Mouse (Mus musculus): ENCODE data around the gene Mrpl58. TPM values are rescaled to one million over a fixed set of nuclear protein-coding genes. Genes with fewer than 3 reads are reported as not detected.
A peak's percentile ranks its signal among the peaks of the same experiment; 100 is the strongest.
"Not testable (repeated sequence)": the region's sequence is repeated elsewhere in the genome, so short reads cannot be mapped to it uniquely, and the experiment has no call there.

Mrpl58 gene
- total RNA-seq, 2 experiments from 2014 or later = 79.2 to 99.2 TPM

- Histone ChIP-seq H3K4me3 (no peak overlapping the region), H3K27ac (no peak overlapping the region)
- TF ChIP-seq CTCF (IDR thresholded peaks at IDR 0.05) = no peak
- DNase-seq = peak; percentile 6
- intact Hi-C loops (cut with DNase I) = no loop called here
Observed at GRCm38 (mm10) chr11:115437571-115438122, 34.1 kb downstream of the Mrpl58 start.

GRCm38 (mm10) chr11:115439326-115439725, 35.8 kb downstream of the Mrpl58 start:
- DNase-seq = no peak
- no peak overlapping the region for H3K27ac ChIP-seq
- TF ChIP-seq CTCF (IDR thresholded peaks at IDR 0.05) = no peak
- intact Hi-C loops (cut with DNase I) = no loop called here
- no peak overlapping the region for H3K4me3 ChIP-seq

GRCm38 (mm10) chr11:115439906-115440595, 36.5 kb downstream of the Mrpl58 start, which contains the start of gene Trim80:
Gene Trim80, plus strand, starts transcription at chr11:115440545.
- Histone ChIP-seq H3K27ac (no peak within 1 kb of the TSS), H3K4me3 (no peak within 1 kb of the TSS)
- intact Hi-C loops (cut with DNase I) = no loop called here
- DNase-seq = peak; percentile 11
- TF ChIP-seq CTCF (IDR thresholded peaks at IDR 0.05) = 0 out of 2 replicates have a peak, but pooled peaks have one; percentile 5

- intact Hi-C loops (cut with DNase I) = no loop called here
- peak; percentile 15 for DNase-seq
- no peak overlapping the region for H3K4me3 ChIP-seq
- TF ChIP-seq CTCF (IDR thresholded peaks at IDR 0.05) = no peak
- no peak overlapping the region for H3K27ac ChIP-seq
Observed at GRCm38 (mm10) chr11:115441417-115441816, 37.9 kb downstream of the Mrpl58 start.

- intact Hi-C loops (cut with DNase I) = no loop called here
- no peak overlapping the region for H3K27ac ChIP-seq
- DNase-seq = no peak
Observed at GRCm38 (mm10) chr11:115446906-115447305, 43.4 kb downstream of the Mrpl58 start.

GRCm38 (mm10) chr11:115447321-115447885, 43.9 kb downstream of the Mrpl58 start:
- intact Hi-C loops (cut with DNase I) = no loop called here

More at GRCm38 (mm10) chr11:115446906-115447305, 43.4 kb downstream of the Mrpl58 start:
- H3K4me3 ChIP-seq = no peak overlapping the region
- no peak for TF ChIP-seq CTCF (IDR thresholded peaks at IDR 0.05)

GRCm38 (mm10) chr11:115448075-115448474, 44.5 kb downstream of the Mrpl58 start:
- H3K27ac ChIP-seq = no peak overlapping the region
- no peak overlapping the region for H3K4me3 ChIP-seq
- no peak for TF ChIP-seq CTCF (IDR thresholded peaks at IDR 0.05)
- intact Hi-C loops (cut with DNase I) = no loop called here
- DNase-seq = no peak

More at GRCm38 (mm10) chr11:115447321-115447885, 43.9 kb downstream of the Mrpl58 start:
- no peak for DNase-seq
- Histone ChIP-seq H3K27ac (no peak overlapping the region), H3K4me3 (no peak overlapping the region)
- TF ChIP-seq CTCF (IDR thresholded peaks at IDR 0.05) = no peak

- no peak for TF ChIP-seq CTCF (IDR thresholded peaks at IDR 0.05)
- H3K4me3 ChIP-seq = no peak overlapping the region
- intact Hi-C loops (cut with DNase I) = no loop called here
- no peak for DNase-seq
- no peak overlapping the region for H3K27ac ChIP-seq
Observed at GRCm38 (mm10) chr11:115448998-115449397, 45.4 kb downstream of the Mrpl58 start.

GRCm38 (mm10) chr11:115450176-115450575, 46.6 kb downstream of the Mrpl58 start:
- intact Hi-C loops (cut with DNase I) = no loop called here
- H3K4me3 ChIP-seq = no peak overlapping the region
- no peak for TF ChIP-seq CTCF (IDR thresholded peaks at IDR 0.05)
- no peak for DNase-seq
- no peak overlapping the region for H3K27ac ChIP-seq

GRCm38 (mm10) chr11:115451781-115452241, 48.3 kb downstream of the Mrpl58 start:
- no peak for DNase-seq
- no peak for TF ChIP-seq CTCF (IDR thresholded peaks at IDR 0.05)
- intact Hi-C loops (cut with DNase I) = no loop called here
- H3K27ac ChIP-seq = no peak overlapping the region
- H3K4me3 ChIP-seq = no peak overlapping the region

GRCm38 (mm10) chr11:115452281-115452860, 48.8 kb downstream of the Mrpl58 start:
- no peak overlapping the region for H3K27ac ChIP-seq
- H3K4me3 ChIP-seq = no peak overlapping the region
- DNase-seq = no peak
- TF ChIP-seq CTCF (IDR thresholded peaks at IDR 0.05) = no peak
- intact Hi-C loops (cut with DNase I) = no loop called here

- intact Hi-C loops (cut with DNase I) = no loop called here
- no peak overlapping the region for H3K27ac ChIP-seq
- no peak for TF ChIP-seq CTCF (IDR thresholded peaks at IDR 0.05)
- H3K4me3 ChIP-seq = no peak overlapping the region
- no peak for DNase-seq
Observed at GRCm38 (mm10) chr11:115453306-115453705, 49.8 kb downstream of the Mrpl58 start.

- intact Hi-C loops (cut with DNase I); H3K4me3 ChIP-seq; H3K27ac ChIP-seq; DNase-seq: not testable (repeated sequence)
Observed at GRCm38 (mm10) chr11:115454822-115455221, 51.3 kb downstream of the Mrpl58 start.
